Mouse (Mus musculus): ENCODE data around the gene Gpr146.

DNA sequence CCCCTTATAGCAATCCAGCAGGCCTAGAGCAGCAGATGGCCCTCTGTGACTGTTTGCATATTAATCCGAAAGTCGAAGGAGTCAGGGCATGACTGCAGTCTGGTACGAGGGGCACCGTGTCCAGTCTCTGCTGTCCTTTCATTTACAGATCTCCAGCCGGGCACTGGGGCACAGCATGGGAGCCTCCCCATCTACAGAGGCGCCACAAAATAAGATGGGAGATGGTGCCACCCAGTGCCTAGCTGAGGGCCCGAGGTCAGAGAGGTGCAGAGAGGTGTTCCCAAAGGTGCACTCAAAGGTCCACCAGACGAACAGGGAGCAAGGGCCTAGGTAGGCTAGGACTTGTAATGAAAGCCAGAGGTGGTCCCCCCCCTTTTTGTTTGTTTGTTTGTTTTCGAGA is 5.7 kb downstream of the Gpr146 start:
- TF ChIP-seq POLR2A (IDR thresholded peaks at IDR 0.05; ENCODE audit: borderline replicate concordance, low read depth, low read length) (no peak), CTCF (IDR thresholded peaks at IDR 0.05; ENCODE audit: low read depth, low read length) (no peak)

All from bone marrow macrophage, adult 2 months (primary cell).